Mouse (Mus musculus): Measurements from ENCODE around the gene Bri3.

GRCm38 (mm10) chr5:144296090-144296604 is 51.9 kb downstream of the Bri3 start:
- TF ChIP-seq CTCF (IDR thresholded peaks at IDR 0.05; ENCODE audit: borderline replicate concordance, control insufficient read depth, extremely low read depth, insufficient read depth, low read length, poor library complexity): no peak
- no peak for TF ChIP-seq POLR2A (IDR thresholded peaks at IDR 0.05; ENCODE audit: control insufficient read depth, extremely low read depth, insufficient read depth, low read length, poor library complexity)

All from thymus, adult 2 months (tissue).